Mouse (Mus musculus) kidney, postnatal 36 days (tissue): ENCODE results near the gene Gk5.

ENCODE experiments used
- DNase-seq, 2 experiments: peaks; one replicate each; pipeline ENCODE4 v3.0.0; 2021 to 2022; ENCODE audit warnings: mixed read lengths in 2 of 2

Gk5 gene

GRCm38 (mm10) chr9:96230271-96230670 is 111.1 kb downstream of the Gk5 start:
- DNase-seq = no peak
